Mouse (Mus musculus): ENCODE results near the gene Arf5. TPM values are rescaled to one million over a fixed set of nuclear protein-coding genes. Genes with fewer than 3 reads are reported as not detected.

Gene Arf5
- polyA plus RNA-seq, 1 experiment from 2014 or later = 435 TPM

DNA sequence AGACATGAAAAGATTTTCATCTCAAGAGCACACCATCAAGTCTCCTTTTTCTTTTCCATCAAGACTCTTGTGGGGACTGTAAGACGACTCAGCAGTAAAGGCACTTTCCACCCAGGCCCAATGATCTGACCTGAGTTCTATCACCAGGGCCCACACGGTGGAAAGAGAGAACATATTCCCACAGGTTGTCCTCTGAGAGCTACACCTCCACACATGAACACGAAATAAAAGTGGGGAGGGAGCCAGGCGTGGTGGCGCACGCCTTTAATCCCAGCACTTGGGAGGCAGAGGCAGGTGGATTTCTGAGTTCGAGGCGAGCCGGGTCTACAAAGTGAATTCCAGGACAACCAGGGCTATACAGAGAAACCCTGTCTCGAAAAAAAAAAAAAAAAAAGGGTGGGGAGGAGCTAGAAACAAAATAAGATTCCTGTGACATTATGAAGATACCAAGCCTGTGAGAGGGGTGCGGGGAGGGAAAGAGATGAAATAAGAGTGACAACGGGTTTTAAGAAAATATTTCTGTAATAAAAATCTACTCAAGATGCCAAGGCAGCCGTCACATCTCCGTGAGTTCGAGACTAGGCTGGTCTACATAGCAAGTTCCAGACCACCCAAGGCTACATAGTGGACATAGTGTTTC is 589 bp upstream of the Arf5 start:
- peaks cover 15% of the 10 kb centered on the region for H3K36me3 ChIP-seq (ENCODE audit: control insufficient read depth, insufficient read depth, low read length)
- ATAC-seq = no peak
- no peak overlapping the region for H3K9ac ChIP-seq (ENCODE audit: low read depth, low read length)
- H3K9me3 ChIP-seq (replicated peaks; ENCODE audit: control insufficient read depth, low read length, poor library complexity, severe bottlenecking) = no peaks in the 10 kb centered on the region
- peaks cover 34% of the 10 kb centered on the region for H3K4me1 ChIP-seq (ENCODE audit: control insufficient read depth, insufficient read depth, low read length)
- H3K4me2 ChIP-seq (ENCODE audit: low read length) = peak overlapping the region; percentile 79
- H3K27me3 ChIP-seq (ENCODE audit: control insufficient read depth, insufficient read depth, low read depth, low read length) = no peaks in the 10 kb centered on the region
- 72% methylated on average over 15 of the region's 15 CpGs for WGBS
- H3K4me3 ChIP-seq (ENCODE audit: low read depth, low read length) = peak overlapping the region; percentile 86
- no peak overlapping the region; the same call in 1 of the 2 replicates for H3K27ac ChIP-seq (ENCODE audit: low read length)

DNA sequence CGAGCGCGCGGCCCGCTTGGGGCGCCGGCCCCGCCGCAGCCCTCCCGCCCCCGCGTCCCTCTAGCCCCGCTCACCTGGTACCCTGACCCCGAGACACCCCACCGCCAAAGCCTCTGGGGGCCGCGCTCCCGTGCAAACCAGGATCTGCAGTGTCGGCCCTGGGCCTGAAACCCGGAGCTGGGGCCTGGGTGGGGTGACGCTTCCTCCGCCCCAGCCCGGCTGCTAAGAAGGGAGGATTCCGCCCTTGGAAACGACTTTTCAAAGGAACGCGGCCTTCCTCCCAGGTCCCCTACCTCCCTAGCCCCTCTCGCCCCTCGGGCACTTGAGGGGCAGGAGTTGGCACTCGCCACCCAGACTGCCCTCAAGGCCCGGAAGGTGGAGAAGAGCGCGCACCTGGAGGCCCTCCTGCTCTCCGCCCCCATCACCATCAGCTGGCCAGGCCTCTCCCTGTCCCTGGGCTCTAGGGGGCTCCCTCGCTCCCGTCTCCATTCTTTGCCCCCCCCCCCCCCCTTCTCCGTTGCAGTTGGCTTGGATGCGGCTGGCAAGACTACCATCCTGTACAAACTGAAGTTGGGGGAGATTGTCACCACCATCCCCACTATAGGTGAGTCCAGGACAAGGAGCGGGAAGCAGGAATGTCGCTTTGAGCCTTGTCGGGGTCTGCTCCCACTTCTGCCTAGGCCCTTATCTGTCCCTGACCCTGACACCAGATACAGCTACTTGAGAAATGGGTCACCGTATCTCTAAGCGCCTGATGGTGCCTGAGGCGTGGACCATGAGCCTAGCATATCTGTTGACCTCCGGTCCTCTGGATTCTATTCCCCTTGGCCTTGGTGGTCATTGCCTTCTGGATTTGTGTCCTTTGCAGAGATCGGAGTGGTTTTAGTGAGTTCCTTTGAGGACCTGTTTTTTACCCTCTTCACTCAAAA is 671 bp downstream of the Arf5 start:
- peak overlapping the region; percentile 86 for H3K4me3 ChIP-seq (ENCODE audit: low read depth, low read length)
- H3K9ac ChIP-seq (ENCODE audit: low read depth, low read length) = peak overlapping the region; percentile 97
- H3K4me2 ChIP-seq (ENCODE audit: low read length) = peak overlapping the region; percentile 79
- peak; percentile 48 for ATAC-seq
- WGBS = 11% methylated on average over 40 of the region's 46 CpGs
- H3K9me3 ChIP-seq (replicated peaks; ENCODE audit: control insufficient read depth, low read length, poor library complexity, severe bottlenecking) = no peaks in the 10 kb centered on the region
- 0 out of 2 replicates have a peak, but pooled peaks cover 6% of the 10 kb centered on the region for H3K36me3 ChIP-seq (ENCODE audit: control insufficient read depth, insufficient read depth, low read length)
- peaks cover 34% of the 10 kb centered on the region for H3K4me1 ChIP-seq (ENCODE audit: control insufficient read depth, insufficient read depth, low read length)
- no peaks in the 10 kb centered on the region for H3K27me3 ChIP-seq (ENCODE audit: control insufficient read depth, insufficient read depth, low read depth, low read length)
- H3K27ac ChIP-seq (ENCODE audit: low read length) = peak overlapping the region; percentile 82

DNA sequence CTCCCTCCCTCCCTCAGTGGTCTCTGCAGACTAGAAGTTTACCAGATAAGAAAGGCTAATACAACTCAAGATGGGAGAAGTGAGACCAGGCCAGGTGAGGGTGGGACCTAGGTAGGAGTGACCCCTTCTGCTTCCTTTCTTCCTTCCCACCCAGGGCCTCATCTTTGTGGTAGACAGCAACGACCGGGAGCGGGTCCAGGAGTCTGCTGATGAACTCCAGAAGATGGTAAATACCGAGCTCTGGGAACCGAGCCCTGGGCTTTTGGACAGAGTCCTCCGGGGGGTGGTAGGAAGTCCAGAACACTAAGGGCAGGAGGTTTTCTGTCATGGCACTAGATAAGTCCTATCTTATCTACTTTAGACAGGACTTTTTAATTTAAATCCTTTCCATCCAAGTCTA is 1.7 kb downstream of the Arf5 start:
- H3K4me3 ChIP-seq (ENCODE audit: low read depth, low read length) = no peak overlapping the region
- no peak overlapping the region for H3K27ac ChIP-seq (ENCODE audit: low read length)
- no peak for ATAC-seq
- H3K9me3 ChIP-seq (replicated peaks; ENCODE audit: control insufficient read depth, low read length, poor library complexity, severe bottlenecking) = no peaks in the 10 kb centered on the region
- H3K27me3 ChIP-seq (ENCODE audit: control insufficient read depth, insufficient read depth, low read depth, low read length) = no peaks in the 10 kb centered on the region
- H3K9ac ChIP-seq (ENCODE audit: low read depth, low read length) = no peak overlapping the region
- H3K4me2 ChIP-seq (ENCODE audit: low read length) = peak overlapping the region; percentile 79
- 0 out of 2 replicates have a peak, but pooled peaks cover 6% of the 10 kb centered on the region for H3K36me3 ChIP-seq (ENCODE audit: control insufficient read depth, insufficient read depth, low read length)
- WGBS = 95% methylated on average over 6 of the region's 6 CpGs
- peaks cover 27% of the 10 kb centered on the region for H3K4me1 ChIP-seq (ENCODE audit: control insufficient read depth, insufficient read depth, low read length)

DNA sequence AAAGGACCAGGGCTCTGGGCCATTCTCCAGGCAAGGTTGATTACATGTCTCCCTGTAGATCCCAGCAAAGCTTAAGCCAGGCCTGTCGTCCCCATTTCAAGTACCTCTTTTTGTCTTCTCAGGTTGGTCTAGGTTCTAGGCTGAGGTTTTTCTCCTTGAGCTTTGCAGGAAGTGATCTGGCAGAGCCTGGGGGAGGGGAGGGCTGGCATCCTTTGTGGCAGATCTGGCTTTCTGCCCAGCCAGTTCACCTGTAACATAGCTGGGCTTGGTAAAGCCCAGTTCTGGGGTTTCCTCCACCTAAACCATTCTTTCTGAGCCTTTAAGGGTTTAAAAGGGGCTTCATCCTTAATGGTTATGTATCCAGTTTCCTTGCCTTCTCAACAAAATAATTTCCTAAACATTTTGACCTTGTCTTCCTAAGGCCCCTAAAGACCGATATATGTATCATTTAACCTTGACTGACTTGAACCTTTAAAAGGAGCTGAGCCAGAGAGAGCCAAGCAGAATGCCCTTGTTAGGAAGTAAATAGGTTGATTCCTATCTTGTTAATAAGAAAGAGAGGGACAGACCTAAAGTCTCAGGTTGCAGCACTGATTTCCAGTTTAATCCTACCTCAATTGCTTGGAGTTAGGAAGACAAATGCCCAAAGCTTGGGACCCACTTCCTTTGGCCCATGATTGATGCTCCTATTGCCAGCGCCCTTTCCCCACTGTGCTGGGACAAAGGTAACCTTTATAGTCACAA is 3.9 kb downstream of the Arf5 start, which contains the start of gene Fscn3:
Fscn3 (plus strand) TSS at position 694 of the 744 bp plus-strand sequence.
- H3K27me3 ChIP-seq (ENCODE audit: control insufficient read depth, insufficient read depth, low read depth, low read length) = no peaks in the 10 kb centered on the region
- no peak within 1 kb of the TSS for H3K4me2 ChIP-seq (ENCODE audit: low read length)
- peaks cover 12% of the 10 kb centered on the region for H3K4me1 ChIP-seq (ENCODE audit: control insufficient read depth, insufficient read depth, low read length)
- ATAC-seq = no peak
- H3K27ac ChIP-seq (ENCODE audit: low read length) = no peak within 1 kb of the TSS
- no peak within 1 kb of the TSS for H3K4me3 ChIP-seq (ENCODE audit: low read depth, low read length)
- WGBS = 81% methylated on average over 3 of the region's 3 CpGs
- H3K9ac ChIP-seq (ENCODE audit: low read depth, low read length) = no peak within 1 kb of the TSS
- H3K9me3 ChIP-seq (replicated peaks; ENCODE audit: control insufficient read depth, low read length, poor library complexity, severe bottlenecking) = no peaks in the 10 kb centered on the region
- 0 out of 2 replicates have a peak, but pooled peaks cover 6% of the 10 kb centered on the region for H3K36me3 ChIP-seq (ENCODE audit: control insufficient read depth, insufficient read depth, low read length)

DNA sequence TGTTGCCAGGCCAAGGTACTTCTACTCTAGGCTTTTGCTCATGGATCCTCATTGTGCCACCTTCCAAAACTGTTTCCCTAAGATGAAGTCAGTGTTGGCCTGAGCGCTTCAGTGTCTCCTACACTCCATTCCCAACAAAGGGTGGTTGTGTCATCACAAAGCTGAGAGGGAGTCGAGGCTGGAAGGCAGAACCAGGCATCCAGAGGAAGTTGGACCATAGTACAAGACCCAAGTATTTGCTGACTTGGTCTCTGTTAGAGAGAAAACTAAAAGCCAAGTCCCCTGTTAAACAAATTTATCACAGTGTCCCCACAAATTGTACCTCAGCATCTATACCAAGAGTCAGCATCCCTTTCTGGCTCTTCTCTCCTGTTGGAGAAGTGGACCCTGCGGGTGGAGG is 4.9 kb downstream of the Arf5 start, which contains the start of gene Gcc1:
Gcc1 (minus strand) TSS at position 101 of the 400 bp plus-strand sequence.
- WGBS = 85% methylated on average over 3 of the region's 3 CpGs
- Histone ChIP-seq H3K4me3 (ENCODE audit: low read depth, low read length) (no peak within 1 kb of the TSS), H3K4me1 (ENCODE audit: control insufficient read depth, insufficient read depth, low read length) (peaks cover 10% of the 10 kb centered on the region), H3K9ac (ENCODE audit: low read depth, low read length) (no peak within 1 kb of the TSS), H3K27ac (ENCODE audit: low read length) (no peak within 1 kb of the TSS), H3K9me3 (replicated peaks; ENCODE audit: control insufficient read depth, low read length, poor library complexity, severe bottlenecking) (no peaks in the 10 kb centered on the region), H3K27me3 (ENCODE audit: control insufficient read depth, insufficient read depth, low read depth, low read length) (no peaks in the 10 kb centered on the region), H3K4me2 (ENCODE audit: low read length) (no peak within 1 kb of the TSS), H3K36me3 (ENCODE audit: control insufficient read depth, insufficient read depth, low read length) (0 out of 2 replicates have a peak, but pooled peaks cover 6% of the 10 kb centered on the region)
- ATAC-seq = no peak

DNA sequence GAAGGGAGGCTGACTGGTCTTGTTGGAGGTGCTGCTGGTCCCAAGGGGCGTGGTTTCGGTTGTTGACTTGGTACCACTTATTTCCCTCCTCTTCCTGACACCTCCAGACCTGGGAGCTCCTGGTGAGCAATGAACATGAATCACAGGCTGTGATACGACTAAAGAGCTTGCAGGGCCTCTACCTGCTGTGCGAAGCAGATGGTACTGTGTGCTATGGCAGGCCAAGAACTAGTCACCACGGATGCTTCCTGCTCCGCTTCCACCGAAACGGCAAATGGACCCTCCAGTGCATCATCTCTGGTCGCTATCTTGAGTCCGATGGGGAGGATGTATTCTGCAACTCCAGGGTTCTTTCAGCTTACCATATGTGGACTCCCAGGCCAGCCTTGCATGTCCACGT is 6.5 kb downstream of the Arf5 start:
- Histone ChIP-seq H3K4me1 (ENCODE audit: control insufficient read depth, insufficient read depth, low read length) (peaks cover 2% of the 10 kb centered on the region), H3K4me2 (ENCODE audit: low read length) (no peak overlapping the region), H3K9me3 (replicated peaks; ENCODE audit: control insufficient read depth, low read length, poor library complexity, severe bottlenecking) (no peaks in the 10 kb centered on the region), H3K27ac (ENCODE audit: low read length) (no peak overlapping the region), H3K36me3 (ENCODE audit: control insufficient read depth, insufficient read depth, low read length) (0 out of 2 replicates have a peak, but pooled peaks cover 6% of the 10 kb centered on the region), H3K27me3 (ENCODE audit: control insufficient read depth, insufficient read depth, low read depth, low read length) (no peaks in the 10 kb centered on the region), H3K9ac (ENCODE audit: low read depth, low read length) (no peak overlapping the region), H3K4me3 (ENCODE audit: low read depth, low read length) (no peak overlapping the region)
- ATAC-seq = no peak
- WGBS = 90% methylated on average over 11 of the region's 11 CpGs

DNA sequence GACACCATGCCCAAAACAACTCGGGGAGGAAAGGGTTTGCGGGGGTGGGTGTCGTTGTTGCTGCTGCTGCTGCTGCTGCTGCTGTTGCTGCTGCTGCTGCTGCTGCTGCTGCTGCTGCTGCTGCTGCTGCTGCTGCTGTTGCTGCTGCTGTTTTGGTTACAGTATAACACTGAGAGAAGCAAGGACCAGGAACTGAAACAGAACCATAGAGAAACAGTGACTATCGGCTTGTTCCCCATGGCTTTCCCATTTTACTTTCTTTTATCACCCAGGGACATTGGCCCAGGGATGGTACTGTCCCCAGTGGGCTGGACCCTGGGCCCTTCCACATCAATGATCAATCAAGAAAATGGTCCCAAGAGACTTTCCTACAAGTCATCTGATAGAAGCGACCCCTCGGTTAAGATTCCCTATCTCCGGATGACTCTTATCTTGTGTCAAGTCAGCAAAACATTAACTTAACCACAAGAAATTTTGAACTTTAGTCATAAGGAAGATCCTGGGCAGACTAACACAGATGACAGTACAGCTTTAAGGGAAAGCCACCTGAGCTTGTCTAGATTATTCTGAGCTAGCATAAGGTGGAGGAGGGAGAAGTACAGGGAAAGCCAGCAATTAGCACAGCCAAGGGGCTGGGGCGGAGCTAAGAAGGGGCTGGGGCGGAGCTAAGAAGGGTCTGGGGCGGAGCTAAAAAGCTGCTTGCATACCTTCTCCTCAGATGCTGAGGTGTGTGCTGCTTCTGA is 7.6 kb downstream of the Arf5 start:
- H3K4me2 ChIP-seq (ENCODE audit: low read length) = no peak overlapping the region
- H3K9ac ChIP-seq (ENCODE audit: low read depth, low read length) = no peak overlapping the region
- ATAC-seq = no peak
- no peak overlapping the region for H3K27ac ChIP-seq (ENCODE audit: low read length)
- H3K4me1 ChIP-seq (ENCODE audit: control insufficient read depth, insufficient read depth, low read length) = no peaks in the 10 kb centered on the region
- H3K4me3 ChIP-seq (ENCODE audit: low read depth, low read length) = no peak overlapping the region
- H3K9me3 ChIP-seq (replicated peaks; ENCODE audit: control insufficient read depth, low read length, poor library complexity, severe bottlenecking) = no peaks in the 10 kb centered on the region
- no peaks in the 10 kb centered on the region for H3K27me3 ChIP-seq (ENCODE audit: control insufficient read depth, insufficient read depth, low read depth, low read length)
- WGBS = 83% methylated on average over 10 of the region's 10 CpGs
- 0 out of 2 replicates have a peak, but pooled peaks cover 6% of the 10 kb centered on the region for H3K36me3 ChIP-seq (ENCODE audit: control insufficient read depth, insufficient read depth, low read length)

DNA sequence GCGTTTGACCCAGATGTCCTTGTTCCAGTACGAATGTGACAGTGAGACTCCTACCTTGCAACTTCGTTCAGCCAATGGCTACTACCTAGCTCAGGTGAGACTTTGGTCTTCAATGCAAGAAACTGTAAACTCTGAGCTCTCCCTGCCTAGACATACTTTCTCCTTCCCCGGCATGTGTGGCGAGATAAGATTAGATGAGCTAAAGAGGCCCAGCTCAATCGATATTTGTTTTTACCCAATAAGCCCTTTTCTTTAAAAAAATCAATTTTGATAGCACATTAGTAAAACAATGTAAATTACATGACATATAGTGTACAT is 8.1 kb downstream of the Arf5 start:
- 72% methylated on average over 6 of the region's 6 CpGs for WGBS
- 0 out of 2 replicates have a peak, but pooled peaks cover 4% of the 10 kb centered on the region for H3K36me3 ChIP-seq (ENCODE audit: control insufficient read depth, insufficient read depth, low read length)
- ATAC-seq = no peak
- no peak overlapping the region for H3K27ac ChIP-seq (ENCODE audit: low read length)
- no peaks in the 10 kb centered on the region for H3K9me3 ChIP-seq (replicated peaks; ENCODE audit: control insufficient read depth, low read length, poor library complexity, severe bottlenecking)
- H3K4me3 ChIP-seq (ENCODE audit: low read depth, low read length) = no peak overlapping the region
- H3K27me3 ChIP-seq (ENCODE audit: control insufficient read depth, insufficient read depth, low read depth, low read length) = no peaks in the 10 kb centered on the region
- H3K9ac ChIP-seq (ENCODE audit: low read depth, low read length) = no peak overlapping the region
- H3K4me2 ChIP-seq (ENCODE audit: low read length) = no peak overlapping the region
- no peaks in the 10 kb centered on the region for H3K4me1 ChIP-seq (ENCODE audit: control insufficient read depth, insufficient read depth, low read length)

Measured in midbrain, embryonic 16.5 days (tissue).